Mouse (Mus musculus): ENCODE data around the gene Rnf208.

The Rnf208 gene

GRCm38 (mm10) chr2:25278928-25279882 is 37.1 kb downstream of the Rnf208 start:
- peak; percentile 86 for DNase-seq (ENCODE audit: low spot score)

DNA sequence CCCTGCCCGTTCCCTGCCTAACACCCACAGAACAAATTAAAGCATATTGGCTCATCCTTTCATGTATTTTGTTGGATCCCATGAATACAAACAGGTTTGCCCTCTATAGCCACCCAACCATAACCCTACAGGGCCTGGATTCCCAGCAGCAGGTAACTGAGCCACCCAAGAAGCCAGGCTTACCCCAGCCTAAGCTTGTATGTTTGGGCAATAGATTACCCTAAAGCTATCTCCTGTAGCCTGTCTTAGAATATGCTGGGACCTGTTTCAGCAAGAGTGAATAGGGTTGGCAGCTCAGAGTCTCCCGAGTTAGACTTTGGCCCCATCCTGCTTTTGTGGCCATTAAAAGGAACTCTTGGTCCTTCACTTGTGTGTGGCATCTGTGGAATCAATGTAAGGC is 43.5 kb downstream of the Rnf208 start:
- DNase-seq (ENCODE audit: low spot score), result no peak

GRCm38 (mm10) chr2:25286314-25286713 is 44.3 kb downstream of the Rnf208 start:
- DNase-seq (ENCODE audit: low spot score), result no peak

- DNase-seq (ENCODE audit: low spot score), result peak; percentile 38
Observed at GRCm38 (mm10) chr2:25286837-25287636, 45.0 kb downstream of the Rnf208 start.

DNA sequence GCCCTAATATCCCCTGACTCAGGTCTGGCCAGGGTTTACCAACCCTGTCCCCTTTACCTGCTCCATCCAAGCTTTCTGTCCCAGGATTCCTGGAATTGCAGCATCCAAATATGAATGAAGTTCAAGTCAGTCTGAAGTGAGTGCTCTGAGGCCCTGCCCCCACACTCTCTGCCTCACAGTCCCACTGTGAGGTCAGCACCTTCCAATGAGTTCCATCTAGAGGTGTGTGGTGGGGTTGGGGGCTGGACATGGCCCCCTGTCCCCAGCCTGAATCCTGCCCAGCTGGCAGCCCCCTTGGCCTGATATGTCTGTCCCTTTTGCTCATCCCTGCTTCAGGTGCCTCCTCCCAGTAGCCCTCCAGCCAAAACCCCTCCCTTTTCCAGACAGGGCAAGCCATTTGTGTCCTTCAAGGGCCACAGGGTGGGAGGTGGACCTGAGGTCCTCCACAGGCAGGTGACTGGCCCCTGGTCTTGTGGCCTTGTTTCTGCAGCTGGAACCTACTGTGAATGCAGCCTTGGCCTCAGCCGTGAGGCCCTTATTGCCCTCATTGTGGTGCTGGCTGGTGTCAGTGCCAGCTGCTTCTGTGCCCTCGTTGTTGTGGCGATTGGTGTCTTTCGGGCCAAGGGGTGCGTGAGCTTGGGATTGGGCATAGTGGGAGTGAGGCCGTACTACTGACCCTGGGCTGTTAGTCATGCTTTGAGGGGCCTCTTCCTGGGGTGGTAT is 46.0 kb downstream of the Rnf208 start, which contains the start of gene Tmem210:
Tmem210 (plus strand) TSS at position 219 of the 723 bp plus-strand sequence.
- DNase-seq (ENCODE audit: low spot score), result no peak

DNA sequence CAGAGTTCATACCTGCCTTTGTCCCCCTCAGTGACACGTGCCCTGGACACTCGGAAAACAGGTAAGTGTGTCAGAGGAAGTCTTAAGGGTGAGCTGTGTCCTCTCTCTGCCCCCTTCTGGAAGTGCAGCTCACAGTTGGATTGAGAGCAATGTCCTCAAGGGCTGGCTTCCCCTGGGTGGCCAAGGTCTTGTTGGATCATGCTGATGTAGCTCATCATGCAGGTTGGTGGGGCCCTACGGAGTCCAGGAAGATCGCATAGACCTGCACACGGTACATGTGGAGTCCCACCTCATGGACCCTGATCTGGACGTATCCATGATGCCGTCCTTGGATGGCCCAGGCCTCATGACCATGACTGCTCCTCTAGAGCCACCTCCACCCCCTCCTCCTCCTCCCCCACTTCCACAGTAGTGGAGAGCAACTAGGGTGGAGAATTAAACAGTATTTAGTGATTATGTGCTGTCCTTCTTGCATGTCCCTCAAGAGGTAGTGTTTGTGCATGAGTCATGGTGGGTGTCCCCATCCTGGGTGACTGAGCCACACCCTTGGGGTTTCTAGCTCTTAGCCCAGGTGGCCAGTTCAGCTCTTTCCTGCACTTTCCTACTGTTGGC is 46.8 kb downstream of the Rnf208 start:
- DNase-seq (ENCODE audit: low spot score), result no peak

- peak; percentile 42 for DNase-seq (ENCODE audit: low spot score)
Observed at GRCm38 (mm10) chr2:25289651-25290050, 47.6 kb downstream of the Rnf208 start, which contains the start of gene Lrrc26. Gene Lrrc26, plus strand, starts transcription at chr2:25289915.

DNA sequence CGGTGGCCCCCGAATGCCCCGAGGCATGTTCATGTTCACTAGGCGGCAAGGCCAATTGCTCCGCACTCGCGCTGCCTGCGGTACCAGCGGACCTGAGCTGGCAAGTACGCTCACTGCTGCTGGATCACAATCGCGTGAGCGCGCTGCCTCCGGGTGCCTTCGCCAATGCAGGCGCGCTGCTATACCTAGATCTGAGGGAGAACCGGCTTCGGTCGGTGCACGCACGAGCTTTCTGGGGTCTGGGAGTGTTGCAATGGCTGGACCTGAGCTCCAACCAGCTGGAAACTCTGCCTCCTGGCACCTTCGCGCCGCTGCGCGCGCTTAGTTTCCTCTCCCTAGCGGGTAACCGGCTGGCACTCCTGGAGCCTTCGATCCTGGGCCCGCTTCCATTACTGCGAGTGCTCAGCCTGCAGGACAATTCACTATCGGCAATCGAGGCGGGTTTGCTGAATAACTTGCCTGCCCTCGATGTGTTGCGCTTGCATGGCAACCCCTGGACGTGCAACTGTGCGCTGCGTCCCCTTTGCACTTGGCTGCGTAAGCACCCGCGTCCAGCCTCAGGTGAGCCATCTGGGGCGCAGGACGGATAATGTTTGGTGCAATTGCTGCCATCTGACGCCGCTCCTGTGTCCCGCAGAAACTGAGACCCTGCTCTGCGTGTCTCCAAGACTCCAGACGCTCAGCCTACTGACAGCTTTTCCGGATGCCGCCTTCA is 48.2 kb downstream of the Rnf208 start:
- no peak for DNase-seq (ENCODE audit: low spot score)

- no peak for DNase-seq (ENCODE audit: low spot score)
Observed at GRCm38 (mm10) chr2:25290816-25291130, 48.7 kb downstream of the Rnf208 start.

DNA sequence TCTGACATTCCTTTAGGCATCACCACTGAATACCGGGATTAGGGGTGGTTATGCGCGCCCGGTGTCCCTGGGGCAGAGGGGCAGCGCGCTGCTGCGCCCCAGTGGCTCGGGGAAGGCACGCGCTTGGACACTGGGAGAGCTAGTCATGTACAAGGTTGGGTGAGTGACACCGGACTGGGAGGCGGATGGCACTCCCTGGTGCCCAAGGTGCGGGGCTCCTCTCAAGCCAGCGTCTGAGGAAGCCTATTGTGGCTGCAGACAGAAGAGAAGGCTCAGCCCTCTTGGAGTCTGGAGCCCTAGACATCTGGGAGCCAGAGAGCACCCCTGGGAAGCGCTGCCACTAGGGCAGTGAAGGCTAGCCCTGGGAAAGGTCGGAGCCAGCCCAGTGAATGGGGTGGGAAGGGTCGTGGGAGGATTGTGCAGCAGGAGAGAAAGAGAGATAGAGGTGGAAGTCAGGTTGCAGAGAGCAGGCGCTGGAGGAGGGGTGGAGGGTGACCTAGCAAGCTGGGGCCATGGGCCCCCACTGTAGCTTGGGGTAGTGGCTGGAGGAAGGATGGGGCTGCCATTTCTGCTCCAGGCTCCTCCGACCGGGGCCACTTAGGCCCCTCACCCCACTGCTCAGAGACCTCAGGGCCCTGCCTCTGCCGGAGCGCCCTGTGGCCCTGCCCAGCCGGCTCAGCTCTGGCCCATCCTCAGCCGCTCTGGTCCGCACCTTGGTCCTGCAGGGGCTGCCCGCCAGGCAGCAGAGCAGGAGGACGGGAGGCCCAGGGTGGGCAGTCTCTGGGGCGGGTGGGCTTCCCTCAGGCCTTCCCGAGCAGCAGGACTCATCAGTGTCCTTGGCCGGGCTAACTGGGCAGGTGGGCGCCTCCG is 49.4 kb downstream of the Rnf208 start:
- no peak for DNase-seq (ENCODE audit: low spot score)

DNA sequence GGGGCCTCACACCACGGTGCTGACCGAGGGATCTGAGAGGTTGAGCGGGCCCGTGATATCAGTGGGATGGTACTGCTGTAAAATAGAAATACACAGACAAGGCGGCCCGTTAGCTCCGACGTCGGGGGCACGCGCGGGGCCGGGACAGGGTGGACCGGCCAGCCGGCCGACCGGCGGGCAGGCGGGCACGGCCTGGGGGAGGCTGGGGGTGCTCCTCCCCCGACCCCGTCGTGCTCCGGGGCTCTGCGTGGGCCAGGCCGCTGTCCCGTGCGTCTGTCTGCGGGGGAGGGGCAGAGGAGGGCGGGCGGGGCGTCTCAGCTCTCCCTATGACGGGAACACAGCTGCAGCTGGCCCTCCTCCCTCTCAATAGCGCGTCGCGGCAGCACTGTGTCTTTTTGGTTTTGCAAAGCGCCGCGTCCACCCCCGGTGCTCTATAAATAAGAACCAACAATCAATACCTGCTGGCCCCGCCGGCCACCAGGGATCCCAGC is 50.0 kb downstream of the Rnf208 start:
- DNase-seq (ENCODE audit: low spot score), result no peak

DNA sequence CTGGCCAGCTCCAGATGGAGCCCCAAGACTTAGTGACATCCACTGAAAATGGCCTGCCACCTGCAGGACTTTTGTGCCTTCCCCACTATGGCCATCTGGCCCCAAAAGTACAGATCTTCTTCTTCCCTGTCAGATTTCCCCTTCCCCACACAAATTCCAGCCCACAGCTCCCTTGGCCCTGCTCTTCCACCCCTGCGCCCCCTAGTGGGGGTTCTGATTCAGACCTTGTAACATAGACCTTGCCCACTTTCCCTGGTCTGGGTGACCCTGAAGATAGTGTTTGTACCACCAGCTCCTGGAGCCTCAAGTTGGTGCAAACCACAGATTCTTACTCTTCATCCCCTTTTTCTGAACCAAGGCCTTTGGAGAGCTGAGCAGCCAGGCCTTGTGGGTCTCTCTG is 50.8 kb downstream of the Rnf208 start:
- peak; percentile 69 for DNase-seq (ENCODE audit: low spot score)

DNA sequence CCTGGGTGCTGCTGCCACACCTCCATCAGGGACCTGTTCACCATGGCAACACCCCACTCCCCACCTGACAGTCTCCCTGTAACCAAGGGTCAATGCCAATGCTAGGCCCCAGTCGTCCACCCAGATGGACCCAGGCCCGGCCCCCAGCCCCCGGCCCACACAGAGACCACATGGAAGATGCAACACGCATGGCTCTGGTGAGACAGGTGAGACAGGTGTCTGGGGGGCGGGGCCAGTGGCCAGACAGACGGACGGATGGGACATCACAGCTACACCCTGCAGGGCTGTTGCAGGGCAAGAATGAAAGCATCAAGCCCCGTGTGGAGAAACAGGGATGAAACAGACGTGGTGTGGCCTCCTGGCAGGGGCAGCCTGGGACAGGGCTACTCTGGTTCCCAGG is 51.7 kb downstream of the Rnf208 start:
- no peak for DNase-seq (ENCODE audit: low spot score)
